Mouse (Mus musculus) CH12.LX (cell line): Measurements from ENCODE around the gene Nav1. TPM values are rescaled to one million over a fixed set of nuclear protein-coding genes. Genes with fewer than 3 reads are reported as not detected.

ENCODE experiments used
- DNase-seq: peaks from one replicate; pipeline ENCODE4 v3.0.0-alpha.2; 2013; ENCODE audit errors: extremely low read depth
- H3K27ac ChIP-seq: 2 replicates; pipeline ENCODE4 v1.5.1; 2012; ENCODE audit warnings: low read depth, mild to moderate bottlenecking, control low read depth, moderate library complexity; ENCODE audit not compliant: insufficient read depth
- H3K27me3 ChIP-seq: replicated peaks from 2 replicates; pipeline ENCODE3; 2012; ENCODE audit warnings: inconsistent platforms
- H3K36me3 ChIP-seq, 2 experiments: replicated peaks in 1 of 2; 2 replicates each; pipeline versions ENCODE3 to v1.6.1; 2012; ENCODE audit warnings: inconsistent platforms in 1 of 2, low read length in 1 of 2, mild to moderate bottlenecking in 1 of 2, mixed read lengths in 1 of 2, moderate library complexity in 1 of 2; ENCODE audit not compliant: control insufficient read depth in 1 of 2, insufficient read depth in 1 of 2
- H3K4me1 ChIP-seq, 2 experiments: 2 replicates each; pipeline ENCODE4 v1.6.1; 2012; ENCODE audit warnings: inconsistent platforms in 1 of 2, moderate library complexity in 1 of 2; ENCODE audit not compliant: insufficient read depth in 2 of 2, control insufficient read depth in 1 of 2
- H3K4me2 ChIP-seq: 2 replicates; pipeline ENCODE4 v1.6.1; 2012; ENCODE audit warnings: low read depth, mild to moderate bottlenecking, control low read depth; ENCODE audit not compliant: poor library complexity, insufficient read depth, severe bottlenecking
- H3K4me3 ChIP-seq, 3 experiments: fragments of 150-350 bp in 1 of 3; sonication (generic) in 1 of 3; replicated peaks in 1 of 3; 2 replicates each; pipeline versions ENCODE3 to v1.5.1; 2011 to 2012; ENCODE audit warnings: low read depth in 2 of 3, low read length in 2 of 3, mild to moderate bottlenecking in 2 of 3, moderate library complexity in 2 of 3, control low read depth in 1 of 3, improper control_type of control experiment in 1 of 3, inconsistent platforms in 1 of 3, mixed read lengths in 1 of 3; ENCODE audit not compliant: poor library complexity in 1 of 3
- H3K79me2 ChIP-seq: replicated peaks from 2 replicates; pipeline ENCODE4 v1.6.1; 2012; ENCODE audit warnings: mild to moderate bottlenecking, moderate library complexity; ENCODE audit not compliant: control insufficient read depth, poor library complexity, insufficient read depth, severe bottlenecking; ENCODE audit errors: extremely low read depth
- H3K9ac ChIP-seq: 2 replicates; pipeline ENCODE4 v1.6.1; 2012; ENCODE audit warnings: low read depth, mild to moderate bottlenecking, control low read depth, moderate library complexity; ENCODE audit not compliant: insufficient read depth
- H3K9me3 ChIP-seq: replicated peaks from 2 replicates; pipeline ENCODE3; 2012; ENCODE audit warnings: low read length, inconsistent platforms, mixed read lengths
- CTCF ChIP-seq, 2 experiments: IDR thresholded peaks in 1 of 2; conservative IDR thresholded peaks in 1 of 2; 2 replicates each; pipeline ENCODE4 v1.5.1; 2011 to 2012; ENCODE audit warnings: low read depth in 2 of 2, low read length in 2 of 2, improper control_type of control experiment in 1 of 2, inconsistent platforms in 1 of 2, mild to moderate bottlenecking in 1 of 2, moderate library complexity in 1 of 2
- E2F4 ChIP-seq: IDR thresholded peaks from 2 replicates; pipeline ENCODE4 v1.6.1; 2011; ENCODE audit warnings: low read depth, low read length, improper control_type of control experiment; ENCODE audit not compliant: insufficient replicate concordance
- HCFC1 ChIP-seq: IDR thresholded peaks from 2 replicates; pipeline ENCODE4 v1.6.1; 2012; ENCODE audit warnings: low read depth, mild to moderate bottlenecking, inconsistent platforms, low read length, improper control_type of control experiment
- IRF4 ChIP-seq: IDR thresholded peaks from 2 replicates; pipeline ENCODE4 v1.6.1; 2014; ENCODE audit warnings: low read depth, mild to moderate bottlenecking, inconsistent platforms, low read length, improper control_type of control experiment
- JUN ChIP-seq: IDR thresholded peaks from 2 replicates; pipeline ENCODE4 v1.6.1; 2011; ENCODE audit warnings: low read depth, mild to moderate bottlenecking, low read length, improper control_type of control experiment, moderate library complexity; ENCODE audit not compliant: insufficient read depth
- JUND ChIP-seq: conservative IDR thresholded peaks from 2 replicates; pipeline ENCODE4 v1.6.1; 2011; ENCODE audit warnings: low read depth, low read length, improper control_type of control experiment
- MAFK ChIP-seq: IDR thresholded peaks from 2 replicates; pipeline ENCODE4 v1.6.1; 2011; ENCODE audit warnings: low read length, improper control_type of control experiment; ENCODE audit not compliant: insufficient replicate concordance
- NRF1 ChIP-seq: IDR thresholded peaks from 2 replicates; pipeline ENCODE4 v1.6.1; 2014; ENCODE audit warnings: low read depth, mild to moderate bottlenecking, inconsistent platforms, low read length, improper control_type of control experiment, moderate library complexity
- PAX5 ChIP-seq: IDR thresholded peaks from 2 replicates; pipeline ENCODE4 v1.6.1; 2012; ENCODE audit warnings: low read length, inconsistent platforms, mixed read lengths
- POLR2A ChIP-seq: IDR thresholded peaks from 2 replicates; pipeline ENCODE4 v1.6.1; 2011; ENCODE audit warnings: low read depth, mild to moderate bottlenecking, improper control_type of control experiment, low read length
- POLR2AphosphoS2 ChIP-seq: IDR thresholded peaks from 2 replicates; pipeline ENCODE4 v1.6.1; 2011; ENCODE audit warnings: low read depth, low read length, improper control_type of control experiment
- RAD21 ChIP-seq: IDR thresholded peaks from 2 replicates; pipeline ENCODE4 v1.6.1; 2011; ENCODE audit warnings: low read depth, mild to moderate bottlenecking, low read length, improper control_type of control experiment, moderate library complexity
- RCOR1 ChIP-seq: conservative IDR thresholded peaks from 2 replicates; pipeline ENCODE4 v1.6.1; 2012; ENCODE audit warnings: low read depth, mild to moderate bottlenecking, inconsistent platforms, low read length, improper control_type of control experiment
- UBTF ChIP-seq: IDR thresholded peaks from 2 replicates; pipeline ENCODE4 v1.6.1; 2012; ENCODE audit warnings: low read depth, mild to moderate bottlenecking, inconsistent platforms, low read length, improper control_type of control experiment, moderate library complexity
- dilution Hi-C: fragments of 300-500 bp; cut with MboI; formaldehyde crosslinking; loops from 2 replicates; pipeline ENCODE4 v1.14.3; 2020; ENCODE audit warnings: low sequenced_read_pairs; ENCODE audit not compliant: extremely low pct_unique_long_range_greater_than_20kb, extremely low pct_ligation_motif_present
- in situ Hi-C: fragments of 300-500 bp; cut with MboI; formaldehyde crosslinking; loops from 3 replicates; pipeline ENCODE4 v1.14.3; 2019; ENCODE audit warnings: low sequenced_read_pairs, low pct_ligation_motif_present, low pct_unique_long_range_greater_than_20kb, mixed read lengths
- polyA plus RNA-seq: library from polyadenylated mRNA; unstranded; fragments of >175 nt; gene quantifications from 2 replicates; pipeline ENCODE4 v1.2.1, GENCODE M21; 2012; ENCODE audit warnings: low read depth; ENCODE audit not compliant: insufficient read length
- total RNA-seq, 2 experiments: library from RNA; depleted of rRNA; stranded (reverse); fragments of 300-350 nt in 1 of 2; fragments of >200 nt in 1 of 2; gene quantifications; 2 replicates each; pipeline ENCODE4 v1.2.3; 2012 to 2014

Nav1 gene
- total and polyA plus RNA-seq, 3 experiments: 0.21 to 0.56 TPM; not detected in 1

DNA sequence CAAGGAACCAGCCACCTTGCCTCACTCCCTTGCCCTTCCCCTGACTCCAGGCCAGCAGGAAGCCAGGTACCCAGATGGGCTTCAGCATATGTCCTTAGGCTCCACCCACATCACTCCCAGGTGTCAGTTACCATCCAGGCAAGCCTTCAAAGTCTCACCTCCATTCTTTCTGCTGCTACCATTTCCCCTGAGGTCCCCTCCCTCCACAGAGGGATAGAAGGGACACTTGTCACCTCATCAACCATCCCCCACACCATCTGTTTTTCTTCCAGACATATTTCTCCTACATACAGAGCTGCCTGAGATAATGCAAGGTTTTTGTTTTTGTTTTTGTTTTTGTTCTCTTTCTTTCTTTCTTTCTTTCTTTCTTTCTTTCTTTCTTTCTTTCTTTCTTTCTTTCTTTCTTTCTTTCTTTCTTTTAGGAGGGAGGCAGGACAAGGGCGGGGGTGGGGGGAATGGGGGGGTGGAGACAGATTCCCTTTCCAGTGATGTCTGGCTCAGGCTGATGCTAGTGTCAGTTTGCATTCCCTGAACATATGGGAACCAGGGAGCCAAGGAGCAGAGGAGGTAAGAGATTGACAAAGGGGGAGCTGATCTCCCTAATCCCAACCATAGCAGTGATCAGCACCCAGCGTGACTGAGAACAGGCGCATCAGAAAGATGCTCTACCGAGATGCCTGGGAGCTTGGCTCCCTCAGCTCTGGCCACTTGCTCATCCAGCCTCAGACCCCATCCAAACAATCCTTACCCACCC, 34.8 kb downstream of the Nav1 start:
- Histone ChIP-seq H3K4me2 (no peak overlapping the region), H3K4me3 (no peak overlapping the region), H3K4me1 (peaks cover 4 to 19% of the 10 kb centered on the region in 2 experiments; a peak in 3 of 4 replicates), H3K9ac (no peak overlapping the region), H3K79me2 (no peaks in the 10 kb centered on the region), H3K36me3 (no peaks in the 10 kb centered on the region), H3K27me3 (peaks cover 74% of the 10 kb centered on the region), H3K9me3 (no peaks in the 10 kb centered on the region), H3K27ac (no peak overlapping the region)
- no peak for DNase-seq
- TF ChIP-seq HCFC1: no peak
- TF ChIP-seq JUND: no peak
- no peak for TF ChIP-seq MAFK
- no peak for TF ChIP-seq PAX5
- TF ChIP-seq JUN: no peak
- TF ChIP-seq POLR2A: no peak
- no peak for TF ChIP-seq CTCF (conservative IDR thresholded peaks at IDR 0.05 in 1 of 2, IDR thresholded peaks at IDR 0.05 in 1 of 2; ENCODE audit: low read depth in 2 of 2, low read length in 2 of 2)
- TF ChIP-seq RCOR1: no peak
- no peak for TF ChIP-seq RAD21
- TF ChIP-seq NRF1: no peak
- no peak for TF ChIP-seq IRF4
- no peak for TF ChIP-seq UBTF
- no peak for TF ChIP-seq E2F4
- in situ Hi-C loops (no loop called here), dilution Hi-C loops (no loop called here)

DNA sequence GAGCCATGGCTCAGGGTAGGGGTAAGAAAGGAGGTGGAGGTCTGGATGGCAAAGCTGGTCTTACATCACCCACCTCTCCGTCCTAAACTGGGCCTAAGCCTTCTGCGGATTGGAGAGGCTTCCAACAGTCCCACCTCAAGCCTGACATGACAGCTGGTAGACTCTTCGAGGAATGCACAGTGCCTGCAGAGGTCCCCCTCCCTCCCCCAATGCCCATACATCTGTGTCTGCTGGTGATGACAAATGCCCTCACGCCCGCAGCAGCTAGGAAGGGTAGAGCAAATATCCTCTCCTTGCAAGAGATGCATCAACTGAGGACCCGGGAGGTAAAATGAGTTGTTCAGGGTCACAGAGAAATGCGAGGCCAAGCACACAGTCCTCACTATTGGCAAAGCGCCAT, 39.0 kb downstream of the Nav1 start:
- no peak for DNase-seq
- no peaks in the 10 kb centered on the region for H3K9me3 ChIP-seq
- H3K27me3 ChIP-seq: peaks cover 76% of the 10 kb centered on the region
- no peak overlapping the region for H3K27ac ChIP-seq
- no peak overlapping the region for H3K9ac ChIP-seq
- no peaks in the 10 kb centered on the region for H3K36me3 ChIP-seq
- no peaks in the 10 kb centered on the region for H3K79me2 ChIP-seq
- no peak overlapping the region for H3K4me2 ChIP-seq
- H3K4me1 ChIP-seq: no peaks in the 10 kb centered on the region
- no peak overlapping the region for H3K4me3 ChIP-seq
- in situ Hi-C loops: no loop called here
- no peak for TF ChIP-seq POLR2AphosphoS2
- TF ChIP-seq CTCF (conservative IDR thresholded peaks at IDR 0.05 in 1 of 2, IDR thresholded peaks at IDR 0.05 in 1 of 2; ENCODE audit: low read depth in 2 of 2, low read length in 2 of 2): 0 out of 4 replicates have a peak, but pooled peaks of 1 of the 2 experiments have one; percentile 9
- dilution Hi-C loops: no loop called here
